Mouse (Mus musculus): ENCODE data around the gene Hexa.
A peak's percentile ranks its signal among the peaks of the same experiment; 100 is the strongest.

DNA sequence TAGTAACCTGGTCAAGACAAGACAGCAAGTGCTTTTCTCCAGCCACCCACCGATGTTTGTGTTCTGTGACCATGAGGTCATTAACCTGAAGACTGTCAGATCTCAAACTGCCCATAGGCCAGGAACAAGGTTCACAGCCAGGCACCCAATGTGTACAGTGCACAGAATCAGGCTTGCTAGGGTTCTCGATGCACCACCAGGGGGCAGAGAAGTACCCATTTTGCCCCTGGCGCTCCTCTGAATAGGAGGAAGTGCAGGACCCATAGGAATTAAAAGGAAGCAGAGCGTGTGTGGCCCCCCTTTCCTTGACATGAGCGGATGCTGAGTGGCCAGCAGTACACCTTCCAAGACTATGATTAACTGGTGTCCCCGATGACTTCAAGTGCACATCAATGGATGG lies 27.8 kb downstream of the Hexa start:
- TF ChIP-seq CTCF (conservative IDR thresholded peaks at IDR 0.05; ENCODE audit: low read length) (peak; percentile 69), POU5F1 (IDR thresholded peaks at IDR 0.05; ENCODE audit: borderline replicate concordance, low read length) (no peak), NANOG (IDR thresholded peaks at IDR 0.05; ENCODE audit: borderline replicate concordance, low read length) (no peak)

Data from E14TG2a.4 (cell line).